Mouse (Mus musculus) kidney, postnatal 25 days (tissue): ENCODE results near the gene Pigm.

Source experiments
- DNase-seq, 2 experiments: peaks; one replicate each; pipeline ENCODE4 v3.0.0; 2021; ENCODE audit warnings: mixed read lengths in 2 of 2

Gene Pigm

GRCm38 (mm10) chr1:172352453-172352852 lies 23.9 kb upstream of the Pigm start:
- no peak for DNase-seq

- DNase-seq, result no peak
These were observed 21.0 kb upstream of the Pigm start for GRCm38 (mm10) chr1:172355336-172355735.

- DNase-seq, result peak; percentile 62 to 64
These were observed 18.8 kb upstream of the Pigm start for GRCm38 (mm10) chr1:172357550-172357949.

- DNase-seq, result peak in 1 of 2 experiments; percentile 48
These were observed 18.0 kb upstream of the Pigm start for GRCm38 (mm10) chr1:172358341-172358740.

GRCm38 (mm10) chr1:172364684-172365083 lies 11.7 kb upstream of the Pigm start:
- peak; percentile 54 to 57 for DNase-seq

- peak; percentile 44 to 64 for DNase-seq
These were observed 7.5 kb upstream of the Pigm start for GRCm38 (mm10) chr1:172368768-172369418.

GRCm38 (mm10) chr1:172376758-172377458 lies 562 bp downstream of the Pigm start:
- DNase-seq, result peak; percentile 12 to 67

GRCm38 (mm10) chr1:172380066-172380465 lies 3.7 kb downstream of the Pigm start:
- DNase-seq, result peak; percentile 77 to 78

- DNase-seq, result no peak
These were observed 5.7 kb downstream of the Pigm start for GRCm38 (mm10) chr1:172382090-172382489.

- DNase-seq, result no peak
These were observed 10.9 kb downstream of the Pigm start for GRCm38 (mm10) chr1:172387246-172387645.

- no peak for DNase-seq
These were observed 14.4 kb downstream of the Pigm start for GRCm38 (mm10) chr1:172390769-172391168.

- peak; percentile 25 to 46 for DNase-seq
These were observed 15.6 kb downstream of the Pigm start for GRCm38 (mm10) chr1:172391807-172392581.

- DNase-seq, result no peak
These were observed 16.4 kb downstream of the Pigm start for GRCm38 (mm10) chr1:172392643-172393170.

- no peak for DNase-seq
These were observed 17.4 kb downstream of the Pigm start for GRCm38 (mm10) chr1:172393739-172394138.

- no peak for DNase-seq
These were observed 20.8 kb downstream of the Pigm start for GRCm38 (mm10) chr1:172396996-172397752.

- no peak for DNase-seq
These were observed 29.8 kb downstream of the Pigm start for GRCm38 (mm10) chr1:172406077-172406706.

GRCm38 (mm10) chr1:172408996-172409395 lies 32.6 kb downstream of the Pigm start:
- DNase-seq, result no peak

GRCm38 (mm10) chr1:172409431-172409830 lies 33.1 kb downstream of the Pigm start:
- DNase-seq, result no peak

GRCm38 (mm10) chr1:172410806-172411205 lies 34.5 kb downstream of the Pigm start:
- peak; percentile 75 to 88 for DNase-seq

GRCm38 (mm10) chr1:172412204-172412603 lies 35.9 kb downstream of the Pigm start:
- DNase-seq, result peak; percentile 79 to 92

- peak; percentile 18 to 54 for DNase-seq
These were observed 37.3 kb downstream of the Pigm start for GRCm38 (mm10) chr1:172413491-172414230.
